In genomic region chr2:170103852-170104251, GRCm38 (mm10) we compare ENCODE assay signal across 8 mouse cellular contexts. TPM values are rescaled to one million over a fixed set of nuclear protein-coding genes. Genes with fewer than 3 reads are reported as not detected.
DNase-seq lines count a peak whose midpoint lies in the region; ATAC-seq and TF ChIP-seq lines count a peak whose summit lies in the region.

No protein-coding gene starts in this region.

- no peaks in the 10 kb centered on the region for H3K9me3 ChIP-seq in forebrain, embryonic 11.5 days (ENCODE audit: control insufficient read depth, low read length)
- no peaks in the 10 kb centered on the region for H3K9me3 ChIP-seq in forebrain, embryonic 15.5 days
- no peaks in the 10 kb centered on the region for H3K9me3 ChIP-seq in lung, postnatal 0 days (ENCODE audit: low read length)

- no peak overlapping the region for H3K9ac ChIP-seq in forebrain, embryonic 11.5 days (ENCODE audit: low read length)
- no peak overlapping the region for H3K9ac ChIP-seq in forebrain, embryonic 15.5 days (replicated peaks)
- no peak overlapping the region for H3K9ac ChIP-seq in lung, postnatal 0 days (replicated peaks; ENCODE audit: low read depth)

- H3K36me3 ChIP-seq in forebrain, embryonic 11.5 days (ENCODE audit: control insufficient read depth, insufficient read depth, low read length), result no peaks in the 10 kb centered on the region
- H3K36me3 ChIP-seq in forebrain, embryonic 15.5 days, result no peaks in the 10 kb centered on the region
- 0 out of 2 replicates have a peak, but pooled peaks cover 7% of the 10 kb centered on the region for H3K36me3 ChIP-seq in lung, postnatal 0 days (ENCODE audit: insufficient read depth, low read length)

- H3K27ac ChIP-seq in forebrain, embryonic 11.5 days (ENCODE audit: low read depth, low read length), result no peak overlapping the region
- no peak overlapping the region for H3K27ac ChIP-seq in forebrain, embryonic 15.5 days (replicated peaks)
- H3K27ac ChIP-seq in lung, postnatal 0 days (ENCODE audit: low read length), result no peak overlapping the region

- TF ChIP-seq CTCF in lung, postnatal 0 days (IDR thresholded peaks at IDR 0.05), result peak; percentile 85

- WGBS in forebrain, embryonic 11.5 days, result 55% methylated on average over 9 of the region's 9 CpGs
- WGBS in forebrain, embryonic 15.5 days, result 50% methylated on average over 9 of the region's 9 CpGs
- 45% methylated on average over 9 of the region's 9 CpGs for WGBS in lung, postnatal 0 days

- no peak overlapping the region for H3K4me3 ChIP-seq in forebrain, embryonic 11.5 days (ENCODE audit: low read depth, low read length)
- no peak overlapping the region for H3K4me3 ChIP-seq in forebrain, embryonic 15.5 days
- H3K4me3 ChIP-seq in lung, postnatal 0 days (ENCODE audit: low read depth, low read length), result no peak overlapping the region

- DNase-seq in forebrain, embryonic 11.5 days (ENCODE audit: low spot score), result peak; percentile 72
- DNase-seq in ovary, postnatal 36 days (ENCODE audit: low spot score), result peak; percentile 59
- DNase-seq in ovary, postnatal 10 days (ENCODE audit: low spot score), result no peak
- peak; percentile 47 to 65 for DNase-seq in cerebellum, postnatal 4 days (ENCODE audit: low spot score in 2 of 2)
- peak; percentile 62 to 70 for DNase-seq in kidney, postnatal 25 days
- peak; percentile 72 for DNase-seq in lung, postnatal 0 days (ENCODE audit: low spot score)
- DNase-seq in spleen, postnatal 36 days (ENCODE audit: low spot score in 2 of 2), result peak; percentile 49 to 50

- no peaks in the 10 kb centered on the region for H3K27me3 ChIP-seq in forebrain, embryonic 11.5 days (ENCODE audit: control insufficient read depth, insufficient read depth, low read length)
- H3K27me3 ChIP-seq in forebrain, embryonic 15.5 days, result no peaks in the 10 kb centered on the region
- H3K27me3 ChIP-seq in lung, postnatal 0 days (replicated peaks; ENCODE audit: insufficient read depth, low read length), result no peaks in the 10 kb centered on the region

- TF ChIP-seq EP300 in lung, postnatal 0 days (IDR thresholded peaks at IDR 0.05), result no peak

- no peak overlapping the region for H3K4me2 ChIP-seq in forebrain, embryonic 11.5 days (ENCODE audit: low read depth, low read length, severe bottlenecking)
- no peak overlapping the region for H3K4me2 ChIP-seq in forebrain, embryonic 15.5 days (replicated peaks)
- no peak overlapping the region for H3K4me2 ChIP-seq in lung, postnatal 0 days (replicated peaks; ENCODE audit: low read depth, low read length)

- no peak for ATAC-seq in forebrain, embryonic 11.5 days (replicated peaks; ENCODE audit: low FRiP score)
- ATAC-seq in forebrain, embryonic 15.5 days (replicated peaks), result no peak; the same call in 1 of the 2 replicates
- ATAC-seq in lung, postnatal 0 days, result no peak

- no peaks in the 10 kb centered on the region for H3K4me1 ChIP-seq in forebrain, embryonic 11.5 days (replicated peaks; ENCODE audit: control insufficient read depth, insufficient read depth, low read length)
- H3K4me1 ChIP-seq in forebrain, embryonic 15.5 days, result no peaks in the 10 kb centered on the region; the same call in 1 of the 2 replicates
- no peaks in the 10 kb centered on the region for H3K4me1 ChIP-seq in lung, postnatal 0 days (ENCODE audit: insufficient read depth, low read depth, low read length)

RNA-seq across cellular contexts. Expression of gene Zfp217, which starts 44.1 kb away (rescaled TPM):
- 3.8 and 3.9 TPM in 2 replicates for polyA plus RNA-seq in forebrain, embryonic 11.5 days (2014; fragmentation: Nextera tagmentation; extraction: Ambion mirVana)
- polyA plus RNA-seq in forebrain, embryonic 15.5 days (2015; fragmentation: Nextera tagmentation; extraction: Ambion mirVana), result 1.4 and 1.9 TPM in 2 replicates
- 4.0 and 4.4 TPM in 2 replicates for polyA plus RNA-seq in lung, postnatal 0 days (2015; fragmentation: Nextera tagmentation; extraction: Ambion mirVana)
